Comparison of ENCODE assay signal across 8 mouse cellular contexts in the genomic region with DNA sequence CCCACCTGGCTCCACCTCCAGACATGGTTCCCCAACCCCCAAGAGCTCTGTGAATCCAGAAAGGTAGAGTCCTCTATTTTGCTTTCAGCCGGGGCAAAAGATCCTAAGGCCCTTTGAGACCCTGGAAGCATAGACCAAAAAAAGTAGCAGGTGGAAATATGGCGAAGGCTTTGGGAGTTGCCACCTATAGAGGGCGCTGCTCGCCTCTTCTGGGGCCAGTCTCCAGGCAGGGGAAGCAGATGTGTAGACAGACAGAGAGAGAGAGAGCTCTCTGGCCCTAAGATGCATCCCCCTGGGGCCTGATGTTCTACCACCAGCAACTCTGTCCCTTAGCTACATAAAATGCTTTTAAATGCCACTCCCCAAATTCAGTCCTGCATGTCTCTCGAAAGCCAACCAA. TPM values are rescaled to one million over a fixed set of nuclear protein-coding genes. Genes with fewer than 3 reads are reported as not detected.
DNase-seq lines count a peak whose midpoint lies in the region; ATAC-seq and TF ChIP-seq lines count a peak whose summit lies in the region.
"Had no signal": no experiment of that assay in that cellular context is flagged by ENCODE, and none has a peak within 500 bp of the region (broad histone marks: within the 10 kb centered on the region; RNA-seq: fewer than 3 reads in every experiment).

No protein-coding gene starts in this region.

- no peak overlapping the region for H3K27ac ChIP-seq in intestine, postnatal 0 days (ENCODE audit: low read depth, low read length)
- H3K27ac ChIP-seq in intestine, embryonic 15.5 days, result no peak overlapping the region

- peak; percentile 65 for TF ChIP-seq CTCF in intestine, postnatal 0 days (IDR thresholded peaks at IDR 0.05; ENCODE audit: low read depth)

- H3K9me3 ChIP-seq in intestine, postnatal 0 days (ENCODE audit: control insufficient read depth), result no peaks in the 10 kb centered on the region
- no peaks in the 10 kb centered on the region for H3K9me3 ChIP-seq in intestine, embryonic 15.5 days

- no peaks in the 10 kb centered on the region for H3K36me3 ChIP-seq in intestine, postnatal 0 days (ENCODE audit: control insufficient read depth, insufficient read depth)
- H3K36me3 ChIP-seq in intestine, embryonic 15.5 days, result no peaks in the 10 kb centered on the region

- no peak overlapping the region for H3K4me2 ChIP-seq in intestine, postnatal 0 days (replicated peaks; ENCODE audit: low read depth)
- H3K4me2 ChIP-seq in intestine, embryonic 15.5 days (replicated peaks), result no peak overlapping the region

- 51% methylated on average over 5 of the region's 5 CpGs for WGBS in intestine, postnatal 0 days
- 43% methylated on average over 5 of the region's 5 CpGs for WGBS in intestine, embryonic 15.5 days

- no peaks in the 10 kb centered on the region for H3K27me3 ChIP-seq in intestine, postnatal 0 days (replicated peaks; ENCODE audit: control insufficient read depth, insufficient read depth, low read length)
- no peaks in the 10 kb centered on the region for H3K27me3 ChIP-seq in intestine, embryonic 15.5 days (replicated peaks)

- peak; percentile 32 for DNase-seq in 416B (ENCODE audit: low read depth)
- DNase-seq in B cell, adult 2 months, result peak; percentile 44
- DNase-seq in embryo, embryonic 9.5 days (ENCODE audit: extremely low spot score), result peak; percentile 54
- peak; percentile 4 for DNase-seq in naive thymus-derived CD4-positive, alpha-beta T cell, adult 2 months (ENCODE audit: low read depth)
- no peak for DNase-seq in spleen, postnatal 4 days (ENCODE audit: low spot score in 2 of 2)

- no peak overlapping the region for H3K9ac ChIP-seq in intestine, postnatal 0 days (ENCODE audit: low read depth, low read length)
- no peak overlapping the region for H3K9ac ChIP-seq in intestine, embryonic 15.5 days

- H3K4me1 ChIP-seq in intestine, postnatal 0 days (replicated peaks; ENCODE audit: control insufficient read depth, insufficient read depth, low read length), result no peaks in the 10 kb centered on the region
- H3K4me1 ChIP-seq in intestine, embryonic 15.5 days (replicated peaks), result peaks cover 8% of the 10 kb centered on the region

- ATAC-seq in intestine, postnatal 0 days, result no peak
- ATAC-seq in intestine, embryonic 15.5 days, result no peak

- H3K4me3 ChIP-seq in intestine, postnatal 0 days (ENCODE audit: low read depth, low read length), result no peak overlapping the region
- H3K4me3 ChIP-seq in intestine, embryonic 15.5 days (replicated peaks), result no peak overlapping the region

RNA-seq across cellular contexts. Expression of a gene that starts 49.8 kb away (rescaled TPM):
- not detected in 2 replicates for polyA plus RNA-seq in intestine, postnatal 0 days (2015; fragmentation: Nextera tagmentation; extraction: Ambion mirVana)
- not detected in 2 replicates for polyA plus RNA-seq in intestine, embryonic 15.5 days (2015; fragmentation: Nextera tagmentation; extraction: Ambion mirVana)
- polyA plus RNA-seq: neural tube, embryonic 14.5 days had no signal

Comparison
In these comparisons a context has a peak if more than half of its experiments do, and no peak if none do; other contexts are left out.
1. DNase-seq: peak in 416B (single experiment), B cell, adult 2 months (2 of 2), embryo, embryonic 9.5 days (single experiment) and naive thymus-derived CD4-positive, alpha-beta T cell, adult 2 months (single experiment); none in spleen, postnatal 4 days (0 of 2).